In the genomic region with DNA sequence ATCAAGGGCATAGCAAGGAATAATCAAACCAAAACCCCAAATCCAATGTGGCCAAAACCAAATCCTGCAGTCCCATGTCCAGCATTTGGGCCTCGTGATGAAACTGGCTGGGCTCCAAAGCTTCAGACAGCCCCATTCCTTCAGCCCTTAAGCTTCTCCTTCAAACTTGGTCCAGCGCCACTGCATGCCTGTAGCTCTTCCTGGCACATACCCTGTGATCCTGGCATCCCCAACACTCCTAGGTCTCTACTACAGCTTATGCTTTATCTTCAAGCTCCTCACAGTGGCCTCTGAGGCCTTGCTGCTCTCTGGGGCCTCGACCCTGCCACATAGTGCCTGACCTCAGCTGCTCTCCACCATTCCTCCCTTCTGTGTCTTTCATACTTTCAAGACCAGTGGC, we compare ENCODE assay signal across 7 mouse cellular contexts. TPM values are rescaled to one million over a fixed set of nuclear protein-coding genes. Genes with fewer than 3 reads are reported as not detected.
DNase-seq lines count a peak whose midpoint lies in the region; ATAC-seq lines count a peak whose summit lies in the region.
"Not testable (repeated sequence)": the region's sequence is repeated elsewhere in the genome, so short reads cannot be mapped to it uniquely, and the experiment has no call there.

No protein-coding gene starts in this region.

- H3K27ac ChIP-seq in heart, embryonic 16.5 days (ENCODE audit: low read length), result not testable (repeated sequence)

- not testable (repeated sequence) for H3K4me1 ChIP-seq in heart, embryonic 16.5 days (ENCODE audit: control insufficient read depth, insufficient read depth, low read length)

- ATAC-seq in heart, embryonic 16.5 days (replicated peaks; ENCODE audit: extremely low read depth, insufficient read depth, low FRiP score), result peak; percentile 55

- not testable (repeated sequence) for H3K9me3 ChIP-seq in heart, embryonic 16.5 days (replicated peaks; ENCODE audit: control insufficient read depth, low read length)

- not testable (repeated sequence) for H3K9ac ChIP-seq in heart, embryonic 16.5 days (ENCODE audit: low read length)

- not testable (repeated sequence) for H3K27me3 ChIP-seq in heart, embryonic 16.5 days (ENCODE audit: control insufficient read depth, insufficient read depth, low read length)

- not testable (repeated sequence) for H3K36me3 ChIP-seq in heart, embryonic 16.5 days (ENCODE audit: control insufficient read depth, insufficient read depth)

- not testable (repeated sequence) for H3K4me2 ChIP-seq in heart, embryonic 16.5 days (ENCODE audit: low read depth, low read length)

- H3K4me3 ChIP-seq in heart, embryonic 16.5 days (ENCODE audit: low read length), result not testable (repeated sequence)

- peak; percentile 66 to 72 for DNase-seq in heart, adult 18-20 months
- peak; percentile 8 for DNase-seq in heart, postnatal 25 days (ENCODE audit: low spot score)
- DNase-seq in kidney, adult 18-20 months, result peak; percentile 8
- DNase-seq in kidney, postnatal 36 days, result peak; percentile 14 to 16
- peak; percentile 55 for DNase-seq in lung, postnatal 10 days
- peak; percentile 35 to 59 for DNase-seq in lung, postnatal 4 days

- intact Hi-C loops in heart, postnatal 25 days (cut with DNase I), result not testable (repeated sequence)

- WGBS in heart, embryonic 16.5 days, result 76% methylated on average over 3 of the region's 3 CpGs

RNA-seq across cellular contexts. Expression of a gene that starts 5.5 kb away (rescaled TPM):
- 10 to 100 TPM; 12.3 to 14.2 TPM for total RNA-seq in heart, adult 18-20 months (2021)
- 27.5 and 29.4 TPM in 2 replicates for polyA plus RNA-seq in heart, embryonic 16.5 days (2015; fragmentation: Nextera tagmentation; extraction: Ambion mirVana)
- total RNA-seq in heart, postnatal 25 days (2021), result 10 to 100 TPM; 11.1 to 12.6 TPM

Comparison
In these comparisons a context has a peak if more than half of its experiments do, and no peak if none do; other contexts are left out.
1. DNase-seq: peak in every context shown above with its lines; median percentile 69 in heart, adult 18-20 months; 55 in lung, postnatal 10 days; 47 in lung, postnatal 4 days; 15 in kidney, postnatal 36 days; 8 in heart, postnatal 25 days; 8 in kidney, adult 18-20 months.